Mouse (Mus musculus): Measurements from ENCODE around the gene L3mbtl2. TPM values are rescaled to one million over a fixed set of nuclear protein-coding genes. Genes with fewer than 3 reads are reported as not detected.
"Not testable (repeated sequence)": the region's sequence is repeated elsewhere in the genome, so short reads cannot be mapped to it uniquely, and the experiment has no call there.

Gene L3mbtl2
- 10 to 100 TPM; 40.6 to 47.3 (median 43.7) TPM for total RNA-seq (2022)

DNA sequence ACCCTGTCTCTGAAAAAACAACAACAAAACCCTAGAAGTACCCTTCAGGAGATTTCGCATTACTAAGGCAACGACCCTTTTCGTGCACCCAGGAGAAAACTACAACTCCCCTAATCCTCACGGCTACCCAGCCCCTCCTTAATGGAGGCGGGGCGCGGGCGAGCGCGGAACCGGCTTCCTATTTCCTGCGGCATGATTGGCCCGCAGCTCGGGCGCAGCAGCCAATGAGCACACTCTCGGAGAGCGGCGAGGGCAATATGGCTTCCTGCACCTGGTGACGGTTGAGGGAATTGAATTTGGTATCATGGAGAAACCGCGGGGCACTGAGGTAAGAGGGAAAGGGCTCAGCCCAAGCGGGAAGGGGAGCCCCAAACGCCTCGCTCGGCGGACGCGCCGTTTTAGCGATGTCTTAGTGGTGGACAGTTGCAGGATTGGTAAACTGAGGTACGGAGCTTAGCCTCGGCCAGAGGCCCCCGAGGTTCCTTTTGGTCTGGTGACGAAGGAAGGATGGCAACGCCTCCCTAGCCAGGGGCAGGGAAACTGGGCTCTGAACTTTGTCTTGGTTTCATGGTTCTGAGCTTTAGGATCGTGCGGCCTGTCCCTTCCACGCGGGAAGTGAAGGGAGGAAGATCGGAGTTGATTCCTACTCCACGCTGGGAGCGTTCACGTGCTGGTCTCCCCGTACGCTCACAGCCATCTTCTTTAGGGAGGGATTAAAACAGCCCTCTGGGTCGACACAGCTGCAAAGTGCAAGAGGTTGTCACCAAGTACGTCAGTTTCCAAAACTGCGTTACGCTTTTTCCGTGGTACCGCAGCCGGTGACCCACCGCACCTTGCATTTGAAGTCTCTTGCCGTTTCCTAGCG lies at the start of gene L3mbtl2:
TSS of gene L3mbtl2 (plus strand) at position 193 of the 865 bp plus-strand sequence.
- DNase-seq (ENCODE audit: low spot score in 2 of 2) = peak; percentile 89 to 91

DNA sequence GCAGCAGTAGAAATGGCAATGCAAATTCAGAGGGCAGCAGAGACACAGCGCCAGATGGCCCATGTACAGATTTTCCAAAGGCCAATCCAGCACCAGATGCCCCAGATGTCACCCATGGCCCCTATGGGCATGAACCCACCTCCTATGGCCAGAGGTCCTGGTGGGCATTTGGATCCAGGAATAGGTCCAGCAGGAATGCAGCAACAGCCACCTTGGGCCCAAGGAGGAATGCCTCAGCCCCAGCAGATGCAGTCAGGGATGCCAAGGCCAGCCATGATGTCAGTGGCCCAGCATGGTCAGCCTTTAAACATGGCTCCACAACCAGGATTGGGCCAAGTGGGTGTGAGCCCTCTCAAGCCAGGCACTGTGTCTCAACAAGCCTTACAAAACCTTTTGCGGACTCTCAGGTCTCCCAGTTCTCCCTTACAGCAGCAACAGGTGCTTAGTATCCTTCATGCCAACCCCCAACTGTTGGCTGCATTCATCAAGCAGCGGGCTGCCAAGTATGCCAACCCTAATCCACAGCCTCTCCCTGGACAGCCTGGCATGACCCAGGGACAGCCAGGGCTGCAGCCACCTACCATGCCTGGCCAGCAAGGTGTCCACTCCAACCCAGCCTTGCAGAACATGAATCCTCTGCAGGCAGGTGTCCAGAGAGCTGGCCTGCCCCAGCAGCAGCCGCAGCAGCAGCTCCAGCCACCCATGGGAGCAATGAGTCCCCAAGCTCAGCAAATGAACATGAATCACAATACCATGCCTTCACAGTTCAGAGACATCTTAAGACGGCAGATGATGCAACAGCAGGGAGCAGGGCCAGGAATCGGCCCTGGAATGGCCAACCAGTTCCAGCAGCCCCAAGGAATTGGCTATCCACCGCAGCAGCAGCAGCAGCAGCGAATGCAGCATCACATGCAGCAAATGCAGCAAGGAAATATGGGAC lies 13.9 kb upstream of the L3mbtl2 start:
- DNase-seq (ENCODE audit: low spot score in 2 of 2) = no peak

DNA sequence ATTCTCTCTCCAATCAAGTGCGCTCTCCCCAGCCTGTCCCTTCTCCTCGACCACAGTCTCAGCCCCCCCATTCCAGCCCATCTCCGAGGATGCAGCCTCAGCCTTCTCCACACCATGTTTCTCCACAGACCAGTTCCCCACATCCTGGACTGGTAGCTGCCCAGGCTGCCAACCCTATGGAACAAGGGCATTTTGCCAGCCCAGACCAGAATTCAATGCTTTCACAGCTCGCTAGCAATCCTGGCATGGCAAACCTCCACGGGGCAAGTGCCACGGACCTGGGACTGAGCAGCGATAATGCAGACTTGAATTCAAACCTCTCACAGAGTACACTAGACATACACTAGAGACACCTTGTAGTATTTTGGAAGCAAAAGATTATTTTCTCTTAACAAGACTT lies 13.1 kb upstream of the L3mbtl2 start:
- DNase-seq (ENCODE audit: low spot score in 2 of 2) = no peak

DNA sequence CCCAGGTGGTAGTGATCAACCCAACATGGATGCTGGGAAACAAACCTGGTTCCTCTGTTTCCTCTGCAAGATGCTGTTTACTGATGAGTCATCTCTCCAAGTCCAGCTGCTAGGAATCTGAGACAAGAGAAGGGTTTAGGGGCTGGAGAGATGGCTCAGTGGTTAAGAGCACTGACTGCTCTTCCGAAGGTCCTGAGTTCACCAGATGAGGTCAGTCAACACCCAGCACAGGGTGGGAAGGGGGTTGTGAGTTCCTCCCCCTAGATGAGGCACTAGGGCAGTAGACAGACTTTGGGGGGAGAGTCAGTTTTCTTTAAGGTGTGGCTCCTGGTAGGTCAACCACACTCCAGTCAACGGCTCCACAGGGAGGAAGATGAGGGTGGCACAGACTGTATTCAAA lies 2.0 kb upstream of the L3mbtl2 start:
- no peak for DNase-seq (ENCODE audit: low spot score in 2 of 2)

DNA sequence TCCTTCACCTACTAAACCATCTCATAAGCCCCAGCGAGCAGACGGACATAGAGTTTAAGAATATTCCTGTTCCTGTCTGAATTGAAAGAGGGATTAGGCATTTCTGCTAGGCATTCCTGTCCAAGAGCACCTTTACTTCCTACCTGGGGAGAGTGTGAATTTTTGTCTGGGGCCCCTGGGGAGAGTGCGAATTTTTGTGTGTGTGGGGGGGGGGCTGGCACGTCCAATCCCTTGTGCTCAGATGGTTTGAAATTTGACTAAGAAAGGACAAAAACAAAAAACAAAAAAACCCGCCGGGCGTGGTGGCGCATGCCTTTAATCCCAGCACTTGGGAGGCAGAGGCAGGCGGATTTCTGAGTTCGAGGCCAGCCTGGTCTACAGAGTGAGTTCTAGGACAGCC lies 408 bp upstream of the L3mbtl2 start:
- no peak for DNase-seq (ENCODE audit: low spot score in 2 of 2)

DNA sequence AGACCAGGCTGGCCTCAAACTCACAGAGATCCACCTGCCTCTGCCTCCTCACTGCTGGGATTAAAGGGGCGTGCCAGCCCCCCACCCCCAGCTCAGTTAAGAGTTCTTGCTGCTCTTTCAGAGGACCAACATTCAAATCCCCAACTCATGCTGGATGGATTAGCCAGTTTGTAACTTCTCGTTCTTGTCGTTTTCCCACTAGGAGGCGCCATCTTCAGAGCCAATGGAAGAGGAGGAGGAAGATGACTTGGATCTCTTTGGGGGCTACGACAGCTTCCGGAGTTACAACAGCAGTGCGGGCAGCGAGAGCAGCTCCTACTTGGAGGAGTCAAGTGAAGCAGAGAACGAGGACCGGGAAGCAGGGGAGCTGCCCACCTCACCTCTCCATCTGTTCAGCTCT lies 3.3 kb downstream of the L3mbtl2 start:
- no peak for DNase-seq (ENCODE audit: low spot score in 2 of 2)

DNA sequence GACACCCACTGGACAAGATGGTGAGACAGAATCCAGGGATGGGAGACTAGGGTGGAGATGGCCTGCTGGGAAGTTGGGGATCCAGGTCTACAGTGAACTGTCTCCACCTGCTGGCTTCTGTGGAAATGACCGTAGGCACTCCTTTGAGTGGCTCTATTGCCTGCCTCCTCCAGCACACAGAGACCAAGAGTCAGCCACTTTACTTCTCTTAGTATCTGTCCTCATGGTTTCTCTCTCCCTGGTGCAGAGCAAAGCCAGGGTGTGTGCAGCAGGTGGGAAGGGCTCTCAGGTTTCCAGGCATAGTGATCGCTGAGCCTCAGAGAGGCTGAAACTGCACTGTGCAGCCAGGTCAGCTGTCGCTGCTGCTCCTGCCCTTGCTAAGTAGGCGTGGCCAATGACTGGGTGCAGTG lies 6.5 kb downstream of the L3mbtl2 start:
- DNase-seq (ENCODE audit: low spot score in 2 of 2) = peak in 1 of 2 experiments; percentile 36

DNA sequence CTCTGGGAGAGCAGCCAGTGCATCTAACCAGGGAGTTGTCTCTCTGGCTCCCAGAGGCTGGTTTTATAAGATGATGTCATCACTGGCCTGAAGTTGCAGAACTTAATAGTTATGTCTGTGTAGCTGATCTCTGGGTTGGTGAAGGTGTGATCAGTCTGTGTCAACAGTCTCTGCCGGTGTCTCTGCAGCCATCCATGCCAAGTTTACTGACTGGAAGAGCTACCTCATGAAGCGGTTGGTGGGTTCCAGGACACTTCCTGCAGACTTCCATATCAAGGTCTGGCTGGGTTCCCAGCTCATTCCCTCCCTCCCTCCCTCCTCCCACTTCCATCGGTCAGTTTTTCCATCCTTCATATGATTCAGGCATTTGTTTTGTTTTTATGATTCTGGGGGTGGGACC lies 12.9 kb downstream of the L3mbtl2 start:
- no peak for DNase-seq (ENCODE audit: low spot score in 2 of 2)

DNA sequence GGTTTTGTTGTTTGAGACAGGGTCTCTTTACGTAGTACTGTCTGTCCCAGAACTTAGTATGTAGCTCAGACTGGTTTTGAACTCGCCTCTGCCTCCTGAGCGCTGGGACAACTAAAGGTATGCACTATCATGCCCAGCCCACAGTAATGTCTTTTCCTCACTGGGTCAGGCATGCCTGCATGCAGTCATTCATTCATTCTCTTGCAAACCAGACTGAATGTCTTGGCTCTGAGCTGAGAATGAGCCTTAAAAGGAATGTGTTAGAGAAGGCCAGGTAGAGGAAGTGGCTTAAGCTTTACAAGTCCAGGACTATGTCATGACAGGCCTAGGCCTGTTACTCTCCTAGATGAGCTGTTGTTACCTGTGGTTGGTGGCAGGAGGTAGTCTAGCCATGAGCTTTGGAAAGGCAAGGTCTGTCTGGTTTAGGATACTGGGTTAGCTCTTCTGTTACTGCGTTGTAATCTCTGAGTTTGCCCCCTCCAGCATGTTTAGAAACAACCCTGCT lies 16.7 kb downstream of the L3mbtl2 start:
- DNase-seq (ENCODE audit: low spot score in 2 of 2) = no peak

DNA sequence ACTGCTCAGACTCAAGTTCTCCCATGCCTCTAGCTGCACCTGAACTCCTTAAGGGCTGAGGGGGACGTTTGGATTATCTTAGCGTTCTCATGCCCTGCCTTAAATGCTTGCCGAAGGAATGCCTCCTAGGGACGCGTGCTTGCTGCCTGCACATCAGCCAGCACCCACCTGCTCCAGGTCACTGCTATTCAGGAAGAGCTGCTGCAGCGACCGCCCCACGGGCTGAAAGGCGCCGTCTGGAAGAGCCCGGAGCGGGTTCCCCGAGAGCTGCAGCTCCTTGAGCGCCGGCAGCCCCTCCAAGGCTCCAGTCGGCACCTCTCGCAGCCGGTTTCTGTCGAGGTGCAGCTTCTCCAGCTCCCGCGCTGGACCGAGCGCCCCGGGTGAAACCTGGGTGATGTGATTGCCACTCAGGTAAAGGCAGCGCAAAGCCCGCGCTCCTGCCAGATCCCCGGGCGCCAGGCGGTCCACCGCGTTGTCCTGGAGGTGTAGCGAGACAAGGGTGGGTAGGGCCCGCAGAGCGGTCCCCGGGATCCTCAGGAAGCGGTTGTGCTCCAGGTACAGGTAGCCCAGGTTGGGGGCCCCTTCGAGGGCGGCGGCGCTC lies 29.8 kb downstream of the L3mbtl2 start:
- DNase-seq (ENCODE audit: low spot score in 2 of 2) = no peak

DNA sequence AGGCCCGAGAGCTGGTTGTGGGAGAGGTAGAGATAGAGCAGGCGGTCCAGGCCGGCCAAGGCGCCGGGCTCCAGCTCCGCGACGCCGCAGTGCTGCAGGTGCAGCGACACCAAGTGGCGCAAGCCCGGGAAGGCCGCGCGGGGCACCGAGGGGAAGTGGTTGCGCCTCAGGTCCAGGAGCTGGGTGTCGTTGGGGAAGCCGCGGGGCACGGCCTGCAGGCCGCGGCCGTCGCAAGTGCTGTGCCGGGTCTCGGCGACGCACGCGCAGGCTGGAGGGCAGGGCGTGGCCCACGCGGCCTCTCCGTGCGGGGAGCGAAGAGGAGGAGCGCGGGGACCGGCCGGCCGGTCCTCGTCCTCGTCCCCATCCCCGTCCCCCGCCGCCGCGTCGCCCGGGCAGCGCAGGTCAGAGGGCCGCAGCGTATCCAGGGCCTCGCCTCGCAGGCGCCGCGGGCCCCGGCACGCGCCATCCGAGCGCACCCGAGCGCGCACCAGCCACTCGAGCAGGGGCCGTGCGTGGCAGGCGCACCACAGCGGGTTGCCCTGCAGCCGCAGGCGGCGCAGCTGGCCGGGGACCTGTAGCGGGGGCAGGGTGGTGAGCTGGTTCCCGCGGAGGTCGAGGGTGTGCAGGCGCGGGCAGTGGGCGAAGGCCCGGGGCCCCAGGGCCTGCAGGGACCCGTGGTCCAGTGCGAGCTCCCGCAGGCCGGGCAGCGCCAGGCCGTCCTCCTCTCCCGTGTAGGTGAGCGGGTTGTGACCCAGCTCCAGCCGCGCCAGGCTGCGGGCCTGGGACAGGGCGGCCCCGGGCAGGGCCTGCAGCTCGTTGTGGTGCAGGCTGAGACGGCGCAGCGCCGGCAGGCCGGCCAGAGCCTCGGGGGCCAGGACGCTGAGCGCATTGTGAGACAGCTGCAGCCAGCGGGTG lies 30.5 kb downstream of the L3mbtl2 start:
- DNase-seq (ENCODE audit: low spot score in 2 of 2) = peak; percentile 40 to 64

DNA sequence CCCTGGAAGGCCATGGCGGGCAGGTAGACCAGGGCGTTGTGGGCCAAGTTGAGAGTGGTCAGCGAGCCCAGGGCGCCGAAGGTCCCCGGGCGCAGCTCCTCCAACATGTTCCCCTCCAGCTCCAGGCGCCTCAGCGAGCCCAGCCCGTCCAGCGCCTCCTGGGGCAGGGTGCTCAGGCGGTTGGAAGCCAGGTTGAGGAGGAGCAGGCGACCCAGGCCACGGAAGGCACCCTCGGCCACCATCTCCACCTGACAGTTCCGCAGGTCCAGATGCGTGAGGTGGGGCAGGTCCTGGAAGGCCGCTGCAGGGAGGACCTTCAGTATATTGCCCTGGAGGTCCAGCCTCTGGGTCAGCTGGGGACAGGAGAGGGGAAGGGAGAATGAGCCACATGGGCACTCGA lies 31.2 kb downstream of the L3mbtl2 start:
- DNase-seq (ENCODE audit: low spot score in 2 of 2) = no peak

DNA sequence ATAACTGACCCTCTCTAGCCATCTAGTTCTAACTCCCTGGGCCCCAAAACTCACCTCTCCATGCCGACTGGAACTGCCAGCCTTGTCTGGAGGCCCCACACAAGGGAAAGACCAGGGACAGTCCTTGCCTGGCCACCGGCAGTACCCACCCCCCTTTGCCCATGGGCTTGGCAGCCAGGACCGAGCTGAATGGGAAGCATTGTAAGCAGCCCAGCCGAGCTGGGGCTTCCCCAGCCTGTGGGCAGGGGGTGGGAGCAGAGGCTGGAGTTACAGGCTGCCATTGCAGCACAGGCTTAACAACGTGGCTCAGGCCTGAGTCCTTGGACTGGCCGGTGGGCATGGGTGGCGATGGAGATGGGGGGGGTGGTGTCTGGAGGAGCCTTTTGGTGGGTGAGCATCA lies 33.5 kb downstream of the L3mbtl2 start, which contains the start of gene Chadl:
TSS of gene Chadl (minus strand) at position 113 of the 400 bp plus-strand sequence.
- DNase-seq (ENCODE audit: low spot score in 2 of 2) = peak; percentile 42 to 48

DNA sequence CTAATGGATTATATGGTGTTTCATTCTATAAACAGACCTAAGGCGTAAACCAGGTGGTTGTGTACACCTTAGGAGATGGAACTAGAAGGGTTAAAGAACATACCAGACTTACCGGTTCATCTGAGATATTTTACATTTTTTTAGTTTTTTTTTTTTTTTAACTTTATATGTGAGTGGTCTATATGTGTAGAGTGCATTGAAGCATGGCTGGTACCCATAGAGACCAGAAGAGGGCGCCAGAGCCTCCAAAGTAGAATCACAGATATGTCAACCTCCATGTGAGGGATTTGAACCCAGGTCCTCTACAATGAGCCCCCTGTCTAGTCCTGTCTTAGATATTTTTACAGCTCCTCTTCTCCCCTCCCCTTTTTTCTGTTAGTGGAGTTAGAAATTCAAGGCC lies 34.2 kb downstream of the L3mbtl2 start:
- peak in 1 of 2 experiments; percentile 28 for DNase-seq (ENCODE audit: low spot score in 2 of 2)

DNA sequence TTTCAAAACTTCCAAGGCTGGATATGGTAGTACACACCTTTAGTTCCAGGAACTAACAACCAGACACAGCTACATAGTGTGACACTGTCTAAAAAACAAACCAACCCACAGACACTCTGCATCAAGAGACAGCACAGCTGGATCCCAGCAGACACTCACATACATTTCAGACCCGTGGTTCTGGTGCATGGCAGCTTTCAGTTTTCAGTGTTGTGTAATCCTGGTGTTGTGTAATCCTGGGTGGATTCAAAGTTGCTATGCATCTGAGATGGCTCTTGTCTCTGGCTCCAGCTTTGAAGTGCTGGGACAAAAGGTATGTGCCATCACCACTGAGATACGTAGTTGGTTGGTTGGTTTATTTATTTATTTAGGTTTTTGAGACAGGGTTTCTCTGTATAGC lies 34.8 kb downstream of the L3mbtl2 start:
- no peak for DNase-seq (ENCODE audit: low spot score in 2 of 2)

DNA sequence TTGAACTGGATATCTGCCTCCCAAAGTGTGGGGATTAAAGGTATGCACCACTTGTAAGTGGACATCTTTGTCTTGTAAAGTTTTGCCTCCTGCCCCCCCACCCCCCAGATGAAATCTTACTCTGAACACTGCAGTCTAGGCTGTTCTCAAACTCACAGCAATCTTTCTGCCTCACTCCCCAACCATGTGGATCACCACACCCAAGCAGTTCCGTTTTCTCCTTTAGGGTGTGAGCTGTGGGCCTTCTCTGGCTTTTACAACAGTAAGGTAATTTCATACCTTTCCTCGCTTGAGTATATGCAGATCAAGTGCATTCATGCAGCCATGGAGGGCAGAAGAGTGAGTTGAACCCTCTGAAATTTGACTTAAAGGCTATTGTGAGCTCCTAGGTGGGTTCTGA lies 36.5 kb downstream of the L3mbtl2 start:
- DNase-seq (ENCODE audit: low spot score in 2 of 2) = no peak

DNA sequence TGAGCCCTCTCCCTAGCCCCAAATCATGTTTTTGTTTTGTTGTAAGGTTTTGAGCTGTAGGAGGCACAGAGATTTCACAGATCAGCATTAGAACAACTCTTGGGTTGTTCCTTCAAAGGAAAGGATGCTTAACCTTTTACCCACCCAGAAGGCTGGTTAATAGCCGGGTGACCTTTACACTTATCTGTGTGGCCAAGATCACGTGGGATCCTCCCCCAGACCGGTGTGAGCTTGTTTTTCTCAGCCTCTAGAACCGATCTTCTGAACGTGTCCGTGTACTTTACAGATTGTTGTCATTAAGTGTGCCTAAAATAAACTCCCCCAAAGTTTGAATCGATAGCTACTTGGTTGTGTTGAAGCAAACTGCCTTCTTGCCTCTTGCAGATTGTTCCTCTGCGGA lies 36.9 kb downstream of the L3mbtl2 start:
- no peak for DNase-seq (ENCODE audit: low spot score in 2 of 2)

DNA sequence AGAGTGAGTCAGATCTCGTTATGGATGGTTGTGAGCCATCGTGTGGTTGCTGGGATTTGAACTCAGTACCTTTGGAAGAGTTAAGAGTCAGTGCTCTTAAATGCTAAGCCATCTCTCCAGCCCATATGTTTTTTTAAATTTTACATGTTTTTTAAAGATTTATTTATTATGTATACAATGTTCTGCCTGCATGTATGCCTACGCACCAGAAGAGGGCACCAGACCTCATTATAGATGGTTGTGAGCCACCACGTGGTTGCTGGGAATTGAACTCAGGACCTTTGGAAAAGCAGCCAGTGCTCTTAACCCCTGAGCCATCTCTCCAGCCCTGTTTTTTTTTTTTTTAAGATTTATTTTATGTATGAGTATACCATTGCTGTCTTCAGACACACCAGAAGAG lies 37.7 kb downstream of the L3mbtl2 start:
- not testable (repeated sequence) for DNase-seq (ENCODE audit: low spot score in 2 of 2)

DNA sequence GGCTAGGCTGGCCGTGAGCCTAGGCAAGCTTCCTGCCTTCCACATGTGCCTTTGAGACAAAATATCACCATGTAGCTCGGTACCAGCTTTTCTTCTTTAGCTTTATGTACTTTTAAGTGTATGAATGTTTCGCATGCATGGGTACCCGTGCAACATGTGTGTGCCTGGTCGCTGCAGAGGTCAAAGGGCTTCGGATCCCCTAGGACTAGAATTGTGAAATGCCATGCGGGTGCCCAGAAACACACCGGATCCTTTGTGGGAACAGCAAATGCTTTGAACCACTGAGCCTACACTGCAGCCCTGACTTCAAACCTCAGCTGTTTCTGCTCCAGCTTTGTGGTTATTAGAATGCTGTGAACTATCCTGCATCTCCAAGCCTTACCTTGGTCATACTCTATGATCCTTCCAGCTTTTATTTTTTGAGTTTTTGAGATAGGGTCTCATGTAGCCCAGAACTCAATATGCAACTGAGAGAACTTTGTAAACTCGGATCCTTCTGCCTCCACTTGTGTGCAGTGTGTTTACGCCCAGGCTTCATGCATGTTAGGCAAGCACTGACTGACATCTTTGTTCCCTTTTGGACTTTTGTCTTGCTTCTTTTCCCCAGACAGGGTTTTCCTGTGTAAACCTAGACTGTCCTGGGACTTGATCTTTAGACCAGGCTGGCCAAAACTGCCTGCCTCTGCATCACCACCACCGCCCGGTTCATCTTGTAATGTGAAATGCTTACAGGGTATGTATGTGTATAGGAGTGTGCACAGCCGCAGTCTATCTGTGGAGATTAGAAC lies 38.8 kb downstream of the L3mbtl2 start:
- DNase-seq (ENCODE audit: low spot score in 2 of 2) = no peak

DNA sequence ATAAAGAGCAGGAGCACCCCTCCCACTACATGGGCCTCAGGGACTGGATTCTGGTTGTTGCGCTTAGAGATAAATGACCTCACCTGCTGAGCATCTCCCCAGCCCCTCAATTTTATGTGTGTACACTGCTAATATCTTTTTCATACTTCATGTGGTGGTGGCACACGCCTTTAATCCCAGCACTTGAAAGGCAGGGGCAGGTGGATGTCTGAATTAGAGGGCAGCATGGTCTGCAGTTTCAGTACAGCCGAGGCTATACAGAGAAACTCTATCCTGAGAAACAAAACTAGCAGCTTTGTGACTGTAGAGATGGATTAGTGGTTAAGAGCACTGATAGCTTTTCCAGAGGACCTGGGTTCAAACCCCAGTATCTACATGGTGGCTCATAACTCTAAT lies 39.4 kb downstream of the L3mbtl2 start:
- no peak for DNase-seq (ENCODE audit: low spot score in 2 of 2)

Data from layer of hippocampus, adult 8-10 months (tissue).